Comparison of ENCODE assay signal across 11 mouse cellular contexts in genomic region chr12:113016976-113017375, GRCm38 (mm10). TPM values are rescaled to one million over a fixed set of nuclear protein-coding genes. Genes with fewer than 3 reads are reported as not detected.
A peak's percentile ranks its signal among the peaks of the same experiment; 100 is the strongest.
DNase-seq lines count a peak whose midpoint lies in the region; ATAC-seq and TF ChIP-seq lines count a peak whose summit lies in the region.
"Had no signal": no experiment of that assay in that cellular context is flagged by ENCODE, and none has a peak within 500 bp of the region (broad histone marks: within the 10 kb centered on the region; RNA-seq: fewer than 3 reads in every experiment).

No protein-coding gene starts in this region.

- no peak overlapping the region for H3K4me2 ChIP-seq in heart, embryonic 13.5 days
- H3K4me2 ChIP-seq in embryonic facial prominence, embryonic 12.5 days (replicated peaks) = 0 out of 2 replicates have a peak overlapping the region, but pooled peaks have one; percentile 1
- H3K4me2 ChIP-seq in hindbrain, postnatal 0 days (ENCODE audit: low read depth, low read length) = peak overlapping the region; percentile 30
- peak overlapping the region; percentile 31 for H3K4me2 ChIP-seq in midbrain, embryonic 16.5 days (ENCODE audit: low read length)

- DNase-seq in heart, postnatal 4 days = no peak
- DNase-seq in hindbrain, postnatal 0 days (ENCODE audit: low spot score) = no peak
- DNase-seq in spleen, postnatal 36 days (ENCODE audit: low spot score in 2 of 2) = no peak
- DNase-seq in adrenal gland, adult 2 months = no peak
- no peak for DNase-seq in yolk sac, embryonic 10.5 days (ENCODE audit: low spot score)
- DNase-seq: cerebellum, postnatal 25 days; liver had no signal

- H3K4me3 ChIP-seq in heart, embryonic 13.5 days = no peak overlapping the region
- H3K4me3 ChIP-seq in embryonic facial prominence, embryonic 12.5 days = no peak overlapping the region
- H3K4me3 ChIP-seq in hindbrain, postnatal 0 days (ENCODE audit: low read length) = no peak overlapping the region
- H3K4me3 ChIP-seq in midbrain, embryonic 16.5 days (ENCODE audit: low read depth, low read length) = no peak overlapping the region

- no peaks in the 10 kb centered on the region for H3K27me3 ChIP-seq in heart, embryonic 13.5 days (replicated peaks)
- no peaks in the 10 kb centered on the region for H3K27me3 ChIP-seq in embryonic facial prominence, embryonic 12.5 days
- no peaks in the 10 kb centered on the region for H3K27me3 ChIP-seq in hindbrain, postnatal 0 days (ENCODE audit: insufficient read depth, low read length)
- no peaks in the 10 kb centered on the region for H3K27me3 ChIP-seq in midbrain, embryonic 16.5 days (ENCODE audit: control insufficient read depth, insufficient read depth, low read depth, low read length)

- H3K9ac ChIP-seq in heart, embryonic 13.5 days = peak overlapping the region; percentile 34; the same call in 1 of the 2 replicates
- H3K9ac ChIP-seq in embryonic facial prominence, embryonic 12.5 days = no peak overlapping the region
- no peak overlapping the region; the same call in 1 of the 2 replicates for H3K9ac ChIP-seq in hindbrain, postnatal 0 days (replicated peaks; ENCODE audit: low read length)
- H3K9ac ChIP-seq in midbrain, embryonic 16.5 days (ENCODE audit: low read depth, low read length) = peak overlapping the region; percentile 47; the same call in 1 of the 2 replicates

- peaks cover 48% of the 10 kb centered on the region for H3K4me1 ChIP-seq in heart, embryonic 13.5 days
- H3K4me1 ChIP-seq in embryonic facial prominence, embryonic 12.5 days = peaks cover 28% of the 10 kb centered on the region
- H3K4me1 ChIP-seq in hindbrain, postnatal 0 days (ENCODE audit: insufficient read depth, low read length) = peaks cover 29% of the 10 kb centered on the region
- H3K4me1 ChIP-seq in midbrain, embryonic 16.5 days (ENCODE audit: control insufficient read depth, insufficient read depth, low read length) = peaks cover 27% of the 10 kb centered on the region

- 67% methylated on average over 8 of the region's 8 CpGs for WGBS in heart, embryonic 13.5 days
- WGBS in embryonic facial prominence, embryonic 12.5 days = 73% methylated on average over 8 of the region's 8 CpGs
- WGBS in hindbrain, postnatal 0 days = 73% methylated on average over 8 of the region's 8 CpGs
- 75% methylated on average over 8 of the region's 8 CpGs for WGBS in midbrain, embryonic 16.5 days

- ATAC-seq in heart, embryonic 13.5 days (ENCODE audit: extremely low read depth, insufficient number of reproducible peaks, low FRiP score, low TSS enrichment) = no peak
- no peak for ATAC-seq in embryonic facial prominence, embryonic 12.5 days (ENCODE audit: insufficient number of reproducible peaks, insufficient read depth, low FRiP score, low TSS enrichment)
- ATAC-seq in hindbrain, postnatal 0 days = no peak
- no peak for ATAC-seq in midbrain, embryonic 16.5 days

- no peaks in the 10 kb centered on the region for H3K9me3 ChIP-seq in heart, embryonic 13.5 days
- no peaks in the 10 kb centered on the region for H3K9me3 ChIP-seq in embryonic facial prominence, embryonic 12.5 days
- H3K9me3 ChIP-seq in hindbrain, postnatal 0 days (ENCODE audit: low read length) = no peaks in the 10 kb centered on the region
- H3K9me3 ChIP-seq in midbrain, embryonic 16.5 days (replicated peaks; ENCODE audit: control insufficient read depth, low read length, poor library complexity, severe bottlenecking) = no peaks in the 10 kb centered on the region

- no peak for TF ChIP-seq CTCF in hindbrain, postnatal 0 days (IDR thresholded peaks at IDR 0.05; ENCODE audit: low read depth)

- no peak overlapping the region for H3K27ac ChIP-seq in heart, embryonic 13.5 days (replicated peaks)
- H3K27ac ChIP-seq in embryonic facial prominence, embryonic 12.5 days = no peak overlapping the region
- H3K27ac ChIP-seq in hindbrain, postnatal 0 days = no peak overlapping the region
- no peak overlapping the region for H3K27ac ChIP-seq in midbrain, embryonic 16.5 days (ENCODE audit: low read length)

- peaks cover 9% of the 10 kb centered on the region for H3K36me3 ChIP-seq in heart, embryonic 13.5 days
- H3K36me3 ChIP-seq in embryonic facial prominence, embryonic 12.5 days = peaks cover 7% of the 10 kb centered on the region; the same call in 1 of the 2 replicates
- H3K36me3 ChIP-seq in hindbrain, postnatal 0 days (ENCODE audit: insufficient read depth, low read length) = peaks cover 6% of the 10 kb centered on the region; the same call in 1 of the 2 replicates
- no peaks in the 10 kb centered on the region for H3K36me3 ChIP-seq in midbrain, embryonic 16.5 days (ENCODE audit: control insufficient read depth, insufficient read depth, low read length)

RNA-seq across cellular contexts. Expression of gene Pacs2, which starts 2.7 kb away (rescaled TPM):
- 7.0 and 7.7 TPM in 2 replicates for polyA plus RNA-seq in heart, embryonic 13.5 days (2015; fragmentation: Nextera tagmentation; extraction: Ambion mirVana)
- 10 to 100 TPM; 31.8 to 33.4 TPM for total RNA-seq in heart, postnatal 4 days (2021)
- polyA plus RNA-seq in embryonic facial prominence, embryonic 12.5 days (2016; fragmentation: Nextera tagmentation; extraction: Ambion mirVana) = 19.0 and 19.4 TPM in 2 replicates
- total RNA-seq in hindbrain, postnatal 0 days (2014; rRNA removed) = 111 and 125 TPM in 2 replicates
- polyA plus RNA-seq in hindbrain, postnatal 0 days (2015; fragmentation: Nextera tagmentation; extraction: Ambion mirVana) = 20.3 and 20.6 TPM in 2 replicates
- polyA plus RNA-seq in midbrain, embryonic 16.5 days (2015; fragmentation: Nextera tagmentation; extraction: Ambion mirVana) = 27.6 and 32.3 TPM in 2 replicates
- 10 to 100 TPM; 38.7 to 42.1 TPM for total RNA-seq in adrenal gland, adult 2 months (2021)
- polyA plus RNA-seq in adrenal gland, adult 2 months (2012; rRNA removed) = 51.9 and 66.9 TPM in 2 replicates

RNA-seq across cellular contexts. Expression of gene Brf1, which starts 16.5 kb away (rescaled TPM):
- polyA plus RNA-seq in heart, embryonic 13.5 days (2015; fragmentation: Nextera tagmentation; extraction: Ambion mirVana) = 32.5 and 35.5 TPM in 2 replicates
- 10 to 100 TPM; 38.3 to 40.8 TPM for total RNA-seq in heart, postnatal 4 days (2021)
- polyA plus RNA-seq in embryonic facial prominence, embryonic 12.5 days (2016; fragmentation: Nextera tagmentation; extraction: Ambion mirVana) = 81.9 and 83.0 TPM in 2 replicates
- total RNA-seq in hindbrain, postnatal 0 days (2014; rRNA removed) = 29.4 and 32.9 TPM in 2 replicates
- polyA plus RNA-seq in hindbrain, postnatal 0 days (2015; fragmentation: Nextera tagmentation; extraction: Ambion mirVana) = 39.0 and 40.8 TPM in 2 replicates
- polyA plus RNA-seq in midbrain, embryonic 16.5 days (2015; fragmentation: Nextera tagmentation; extraction: Ambion mirVana) = 44.2 and 46.5 TPM in 2 replicates
- total RNA-seq in adrenal gland, adult 2 months (2021) = 10 to 100 TPM; 41.9 to 46.8 TPM
- polyA plus RNA-seq in adrenal gland, adult 2 months (2012; rRNA removed) = 70.6 and 71.2 TPM in 2 replicates

RNA-seq across cellular contexts. Expression of gene Btbd6, which starts 40.7 kb away (rescaled TPM):
- polyA plus RNA-seq in heart, embryonic 13.5 days (2015; fragmentation: Nextera tagmentation; extraction: Ambion mirVana) = 21.7 and 22.0 TPM in 2 replicates
- 10 to 100 TPM; 26.0 to 28.1 TPM for total RNA-seq in heart, postnatal 4 days (2021)
- 25.6 and 27.4 TPM in 2 replicates for polyA plus RNA-seq in embryonic facial prominence, embryonic 12.5 days (2016; fragmentation: Nextera tagmentation; extraction: Ambion mirVana)
- total RNA-seq in hindbrain, postnatal 0 days (2014; rRNA removed) = 71.0 and 76.1 TPM in 2 replicates
- 52.1 and 52.9 TPM in 2 replicates for polyA plus RNA-seq in hindbrain, postnatal 0 days (2015; fragmentation: Nextera tagmentation; extraction: Ambion mirVana)
- polyA plus RNA-seq in midbrain, embryonic 16.5 days (2015; fragmentation: Nextera tagmentation; extraction: Ambion mirVana) = 55.5 and 58.8 TPM in 2 replicates
- 10 to 100 TPM; 14.6 to 24.7 TPM for total RNA-seq in adrenal gland, adult 2 months (2021)
- 165 and 232 TPM in 2 replicates for polyA plus RNA-seq in adrenal gland, adult 2 months (2012; rRNA removed)

RNA-seq across cellular contexts. Expression of gene Tex22, which starts 57.3 kb away (rescaled TPM):
- not detected in 2 replicates for polyA plus RNA-seq in heart, embryonic 13.5 days (2015; fragmentation: Nextera tagmentation; extraction: Ambion mirVana)
- total RNA-seq in heart, postnatal 4 days (2021) = under 1 TPM in 1 of 2 experiments, not detected in 1; 0.29 TPM
- 0.13 TPM in 1 of 2 replicates, not detected in the other for polyA plus RNA-seq in embryonic facial prominence, embryonic 12.5 days (2016; fragmentation: Nextera tagmentation; extraction: Ambion mirVana)
- 0.73 and 1.8 TPM in 2 replicates for total RNA-seq in hindbrain, postnatal 0 days (2014; rRNA removed)
- polyA plus RNA-seq in hindbrain, postnatal 0 days (2015; fragmentation: Nextera tagmentation; extraction: Ambion mirVana) = not detected in 2 replicates
- not detected in 2 replicates for polyA plus RNA-seq in midbrain, embryonic 16.5 days (2015; fragmentation: Nextera tagmentation; extraction: Ambion mirVana)
- under 1 TPM; 0.28 to 0.43 TPM for total RNA-seq in adrenal gland, adult 2 months (2021)
- polyA plus RNA-seq in adrenal gland, adult 2 months (2012; rRNA removed) = 0.35 and 0.90 TPM in 2 replicates
- polyA plus RNA-seq: heart, embryonic 14.5 days had no signal

Comparison
In these comparisons a context has a peak if more than half of its experiments do, and no peak if none do; other contexts are left out.
1. H3K9ac ChIP-seq: peak in heart, embryonic 13.5 days (single experiment) and midbrain, embryonic 16.5 days (single experiment); none in embryonic facial prominence, embryonic 12.5 days (single experiment) and hindbrain, postnatal 0 days (single experiment).